Mouse (Mus musculus) gastrocnemius, adult 2 months (tissue): ENCODE data around the gene Pin1rt1. TPM values are rescaled to one million over a fixed set of nuclear protein-coding genes. Genes with fewer than 3 reads are reported as not detected.

Experiments
- DNase-seq: peaks from one replicate; pipeline ENCODE4 v3.0.0; 2022
- H3K27ac ChIP-seq: fragments of 200-600 bp; 2 replicates; pipeline ENCODE4 v1.8.1; 2022; ENCODE audit warnings: mild to moderate bottlenecking
- H3K4me3 ChIP-seq: fragments of 200-600 bp; 2 replicates; pipeline ENCODE4 v1.8.1; 2022; ENCODE audit warnings: mild to moderate bottlenecking, moderate library complexity
- CTCF ChIP-seq: fragments of 200-600 bp; IDR thresholded peaks from 2 replicates; pipeline ENCODE4 v1.8.1; 2022; ENCODE audit warnings: antibody characterized with exemption, mild to moderate bottlenecking, moderate library complexity
- intact Hi-C: fragments of 180-260 bp; cut with DNase I; formaldehyde crosslinking; loops from one replicate; pipeline ENCODE4 v1.15.1; 2025
- total RNA-seq, 2 experiments: library from RNA; stranded (reverse); gene quantifications; 2 replicates each; pipeline ENCODE4 v1.2.3; 2021

Pin1rt1 gene
- total RNA-seq, 2 experiments from 2014 or later: not detected

- intact Hi-C loops: no loop called here
These were observed 23.5 kb upstream of the Pin1rt1 start for GRCm38 (mm10) chr2:104739691-104740090.

GRCm38 (mm10) chr2:104736241-104736640, 20.1 kb upstream of the Pin1rt1 start:
- Histone ChIP-seq H3K4me3 (no peak overlapping the region), H3K27ac (no peak overlapping the region)
- intact Hi-C loops: no loop called here
- no peak for TF ChIP-seq CTCF
- DNase-seq: no peak

More at GRCm38 (mm10) chr2:104739691-104740090, 23.5 kb upstream of the Pin1rt1 start:
- no peak for DNase-seq
- Histone ChIP-seq H3K4me3 (no peak overlapping the region), H3K27ac (no peak overlapping the region)
- no peak for TF ChIP-seq CTCF

- Histone ChIP-seq H3K27ac (no peak overlapping the region), H3K4me3 (no peak overlapping the region)
- intact Hi-C loops: no loop called here
- TF ChIP-seq CTCF: no peak
- no peak for DNase-seq
These were observed 16.5 kb upstream of the Pin1rt1 start for GRCm38 (mm10) chr2:104732562-104733256.

- TF ChIP-seq CTCF: no peak
- H3K4me3 ChIP-seq: no peak overlapping the region
- no peak for DNase-seq
- H3K27ac ChIP-seq: no peak overlapping the region
- intact Hi-C loops: no loop called here
These were observed 15.9 kb upstream of the Pin1rt1 start for GRCm38 (mm10) chr2:104732033-104732444.

- no peak overlapping the region for H3K27ac ChIP-seq
- intact Hi-C loops: no loop called here
- no peak for DNase-seq
- no peak overlapping the region for H3K4me3 ChIP-seq
- no peak for TF ChIP-seq CTCF
These were observed 11.2 kb upstream of the Pin1rt1 start for GRCm38 (mm10) chr2:104727369-104727768.

- no peak for DNase-seq
- no peak for TF ChIP-seq CTCF
- intact Hi-C loops: no loop called here
- H3K4me3 ChIP-seq: no peak overlapping the region
- H3K27ac ChIP-seq: no peak overlapping the region
These were observed 5.8 kb upstream of the Pin1rt1 start for GRCm38 (mm10) chr2:104722021-104722420.

- no peak for DNase-seq
- no peak overlapping the region for H3K4me3 ChIP-seq
- H3K27ac ChIP-seq: no peak overlapping the region
- TF ChIP-seq CTCF: no peak
- intact Hi-C loops: no loop called here
These were observed 1.6 kb upstream of the Pin1rt1 start for GRCm38 (mm10) chr2:104717827-104718226.

GRCm38 (mm10) chr2:104717231-104717735, 1.1 kb upstream of the Pin1rt1 start:
- peak; percentile 42 for DNase-seq
- no peak overlapping the region for H3K4me3 ChIP-seq
- no peak for TF ChIP-seq CTCF
- H3K27ac ChIP-seq: no peak overlapping the region
- intact Hi-C loops: no loop called here

- peak; percentile 70 for DNase-seq
- H3K4me3 ChIP-seq: no peak overlapping the region
- intact Hi-C loops: no loop called here
- TF ChIP-seq CTCF: no peak
- no peak overlapping the region for H3K27ac ChIP-seq
These were observed 1.9 kb downstream of the Pin1rt1 start for GRCm38 (mm10) chr2:104714254-104714691.

- DNase-seq: no peak
- intact Hi-C loops: no loop called here
- Histone ChIP-seq H3K27ac (peak overlapping the region; percentile 92), H3K4me3 (peak overlapping the region; percentile 89)
- no peak for TF ChIP-seq CTCF
These were observed 3.7 kb downstream of the Pin1rt1 start for GRCm38 (mm10) chr2:104712486-104712809.

- H3K4me3 ChIP-seq: peak within 1 kb of the TSS; percentile 89
- peak within 1 kb of the TSS; percentile 92 for H3K27ac ChIP-seq
- DNase-seq: peak; percentile 70
- TF ChIP-seq CTCF: no peak
- intact Hi-C loops: no loop called here
These were observed 4.3 kb downstream of the Pin1rt1 start, which contains the start of gene Tcp11l1 for GRCm38 (mm10) chr2:104711585-104712485. Gene Tcp11l1 (minus strand): TSS chr2:104712169.

GRCm38 (mm10) chr2:104710670-104711370, 5.4 kb downstream of the Pin1rt1 start:
- no peak for DNase-seq
- Histone ChIP-seq H3K4me3 (peak overlapping the region; percentile 89), H3K27ac (no peak overlapping the region)
- intact Hi-C loops: no loop called here
- TF ChIP-seq CTCF: no peak
